Mouse (Mus musculus): ENCODE measurements at regions not wholly inside any gene's neighbourhood (a gene's known extent, or its start where the extent isn't known, plus 50 kb on each side); places are given as distances from the start of the nearest gene placed in this dataset.

- ChIA-PET CTCF (no interaction called here), POLR2A (no interaction called here)
These were observed 486.1 kb downstream of the Cdh26 start for GRCm38 (mm10) chr2:178916316-178917033.

GRCm38 (mm10) chr2:178924456-178925115 lies 494.3 kb downstream of the Cdh26 start:
- POLR2A ChIA-PET: no interaction called here
- CTCF ChIA-PET: no interaction called here

GRCm38 (mm10) chr2:178927038-178927660 lies 496.8 kb downstream of the Cdh26 start:
- POLR2A ChIA-PET: interaction anchor here in 1 of 4 experiments (0.6 kb wide), 1 partner anchor 8 kb away, joined by 6 read pairs; no protein-coding TSS in a partner anchor
- CTCF ChIA-PET: no interaction called here

GRCm38 (mm10) chr2:178929033-178929432 lies 498.7 kb downstream of the Cdh26 start:
- POLR2A ChIA-PET: no interaction called here
- CTCF ChIA-PET: interaction anchor here in 1 of 4 experiments (0.5 kb wide), 1 partner anchor 77 kb away, joined by 4 read pairs; no protein-coding TSS in a partner anchor

GRCm38 (mm10) chr2:178930125-178930524 lies 499.8 kb downstream of the Cdh26 start:
- POLR2A ChIA-PET: no interaction called here
- CTCF ChIA-PET: interaction anchor here in 1 of 4 experiments (0.9 kb wide), 1 partner anchor 59 kb away, joined by 3 read pairs; no protein-coding TSS in a partner anchor

GRCm38 (mm10) chr2:178948471-178948870 lies 493.8 kb upstream of the Cdh4 start:
- CTCF ChIA-PET: interaction anchor here in 1 of 4 experiments (0.7 kb wide), 1 partner anchor 13 kb away, joined by 3 read pairs; no protein-coding TSS in a partner anchor
- POLR2A ChIA-PET: interaction anchor here in 2 of 4 experiments (0.9 to 1.3 kb wide), 2 partner anchors 15 kb away, joined by 3 to 5 read pairs; no protein-coding TSS in a partner anchor

- CTCF ChIA-PET: interaction anchor here in 2 of 4 experiments (0.6 to 0.7 kb wide), 3 partner anchors 14 to 534 kb away, joined by 3 to 5 read pairs (median 3); no protein-coding TSS in a partner anchor
- POLR2A ChIA-PET: interaction anchor here in 2 of 4 experiments (0.7 to 1.3 kb wide), 3 partner anchors 14 to 1024 kb away, joined by 3 to 5 read pairs (median 3); partner anchors contain the start of gene Zfp972 (in 1 of the 2)
These were observed 493.1 kb upstream of the Cdh4 start for GRCm38 (mm10) chr2:178949103-178949502.

- CTCF ChIA-PET: no interaction called here
- POLR2A ChIA-PET: no interaction called here
These were observed 491.9 kb upstream of the Cdh4 start for GRCm38 (mm10) chr2:178950304-178950703.

- ChIA-PET CTCF (interaction anchor here in 1 of 4 experiments (0.6 kb wide), 2 partner anchors 101 to 268 kb away, joined by 4 read pairs; no protein-coding TSS in a partner anchor), POLR2A (interaction anchor here in 2 of 4 experiments (0.5 to 1.4 kb wide), 2 partner anchors 12 to 175 kb away, joined by 4 read pairs; no protein-coding TSS in a partner anchor)
These were observed 487.7 kb upstream of the Cdh4 start for GRCm38 (mm10) chr2:178954420-178955067.

- ChIA-PET CTCF (interaction anchor here in 2 of 4 experiments (0.6 to 1.6 kb wide), 2 partner anchors 31 to 337 kb away, joined by 4 to 5 read pairs; no protein-coding TSS in a partner anchor), POLR2A (no interaction called here)
These were observed 483.4 kb upstream of the Cdh4 start for GRCm38 (mm10) chr2:178958829-178959228.

- ChIA-PET CTCF (interaction anchor here in 2 of 4 experiments (0.6 to 1.6 kb wide), 2 partner anchors 30 to 337 kb away, joined by 4 to 5 read pairs; no protein-coding TSS in a partner anchor), POLR2A (no interaction called here)
These were observed 482.6 kb upstream of the Cdh4 start for GRCm38 (mm10) chr2:178959603-178960002.

- ChIA-PET POLR2A (interaction anchor here in 1 of 4 experiments (1.0 kb wide), 1 partner anchor 16 kb away, joined by 3 read pairs; no protein-coding TSS in a partner anchor), CTCF (interaction anchor here in 1 of 4 experiments (0.6 kb wide), 1 partner anchor 91 kb away, joined by 3 read pairs; no protein-coding TSS in a partner anchor)
These were observed 474.5 kb upstream of the Cdh4 start for GRCm38 (mm10) chr2:178967584-178968365.

GRCm38 (mm10) chr2:178969732-178970131 lies 472.5 kb upstream of the Cdh4 start:
- POLR2A ChIA-PET: no interaction called here

GRCm38 (mm10) chr2:178975366-178975765 lies 466.9 kb upstream of the Cdh4 start:
- CTCF ChIA-PET: interaction anchor here in 1 of 4 experiments (0.6 kb wide), 1 partner anchor 26 kb away, joined by 5 read pairs; no protein-coding TSS in a partner anchor
- POLR2A ChIA-PET: no interaction called here

More at GRCm38 (mm10) chr2:178969732-178970131, 472.5 kb upstream of the Cdh4 start:
- CTCF ChIA-PET: no interaction called here

GRCm38 (mm10) chr2:178976046-178976445 lies 466.2 kb upstream of the Cdh4 start:
- POLR2A ChIA-PET: no interaction called here
- CTCF ChIA-PET: no interaction called here

GRCm38 (mm10) chr2:178976495-178976894 lies 465.7 kb upstream of the Cdh4 start:
- POLR2A ChIA-PET: interaction anchor here in 1 of 4 experiments (2.0 kb wide), 1 partner anchor 12 kb away, joined by 5 read pairs; no protein-coding TSS in a partner anchor
- CTCF ChIA-PET: no interaction called here

GRCm38 (mm10) chr2:178979451-178979850 lies 462.8 kb upstream of the Cdh4 start:
- POLR2A ChIA-PET: no interaction called here
- CTCF ChIA-PET: interaction anchor here in 1 of 4 experiments (0.6 kb wide), 1 partner anchor 230 kb away, joined by 3 read pairs; no protein-coding TSS in a partner anchor

Data from embryonic stem cell, embryonic (primary cell).